Mouse (Mus musculus) gonadal fat pad, adult 2 months (tissue): ENCODE data around the gene Zbp1. TPM values are rescaled to one million over a fixed set of nuclear protein-coding genes. Genes with fewer than 3 reads are reported as not detected.

ENCODE experiments used
- DNase-seq: peaks from one replicate; pipeline ENCODE4 v3.0.0-alpha.2; 2012; ENCODE audit warnings: low read depth
- polyA plus RNA-seq: library from polyadenylated mRNA; depleted of rRNA; stranded (reverse); fragments of >200 nt; gene quantifications from 2 replicates; pipeline ENCODE4 v1.2.3, GENCODE M21; 2012

Zbp1 gene
- polyA plus RNA-seq, 1 experiment, result 3.3 TPM

DNA sequence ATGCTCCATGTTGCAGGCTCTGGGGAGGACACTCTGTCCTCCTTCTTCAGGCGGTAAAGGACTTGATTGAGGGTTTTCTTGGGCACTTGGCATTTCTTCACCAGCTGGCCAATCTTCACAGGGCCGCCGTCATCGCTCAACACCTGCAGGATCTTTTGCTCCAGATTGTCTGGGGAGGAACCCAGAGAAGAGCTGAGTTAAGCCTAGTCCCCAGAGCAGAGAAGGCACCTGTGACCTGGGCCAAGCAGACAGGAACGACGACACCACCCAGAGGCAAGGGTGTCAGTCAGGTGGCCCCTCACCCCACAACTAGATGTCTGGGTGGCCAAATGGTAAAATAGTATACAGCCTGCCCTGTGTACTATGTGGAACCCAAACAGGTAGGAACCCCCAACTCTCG, 1.9 kb downstream of the Zbp1 start:
- no peak for DNase-seq

DNA sequence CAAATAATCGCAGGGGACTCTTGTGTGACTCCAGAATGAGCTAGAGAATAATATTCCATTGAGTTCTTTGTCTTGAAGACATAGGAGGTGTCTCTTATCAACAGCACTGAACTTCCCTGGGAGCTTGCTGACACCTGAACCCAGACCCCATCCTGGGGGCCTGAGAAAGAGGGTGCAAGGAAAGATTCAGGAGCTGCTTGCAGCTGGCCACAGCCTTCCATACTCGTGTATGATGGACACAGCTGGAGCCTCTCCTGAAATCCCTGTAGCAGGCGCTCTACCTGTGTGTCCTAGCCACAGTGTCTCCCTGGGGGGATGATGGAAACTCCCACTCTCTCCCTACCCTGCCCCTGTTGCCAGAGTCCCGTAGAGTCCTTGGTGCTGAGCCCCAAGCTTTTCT, 6.5 kb downstream of the Zbp1 start:
- DNase-seq, result no peak

DNA sequence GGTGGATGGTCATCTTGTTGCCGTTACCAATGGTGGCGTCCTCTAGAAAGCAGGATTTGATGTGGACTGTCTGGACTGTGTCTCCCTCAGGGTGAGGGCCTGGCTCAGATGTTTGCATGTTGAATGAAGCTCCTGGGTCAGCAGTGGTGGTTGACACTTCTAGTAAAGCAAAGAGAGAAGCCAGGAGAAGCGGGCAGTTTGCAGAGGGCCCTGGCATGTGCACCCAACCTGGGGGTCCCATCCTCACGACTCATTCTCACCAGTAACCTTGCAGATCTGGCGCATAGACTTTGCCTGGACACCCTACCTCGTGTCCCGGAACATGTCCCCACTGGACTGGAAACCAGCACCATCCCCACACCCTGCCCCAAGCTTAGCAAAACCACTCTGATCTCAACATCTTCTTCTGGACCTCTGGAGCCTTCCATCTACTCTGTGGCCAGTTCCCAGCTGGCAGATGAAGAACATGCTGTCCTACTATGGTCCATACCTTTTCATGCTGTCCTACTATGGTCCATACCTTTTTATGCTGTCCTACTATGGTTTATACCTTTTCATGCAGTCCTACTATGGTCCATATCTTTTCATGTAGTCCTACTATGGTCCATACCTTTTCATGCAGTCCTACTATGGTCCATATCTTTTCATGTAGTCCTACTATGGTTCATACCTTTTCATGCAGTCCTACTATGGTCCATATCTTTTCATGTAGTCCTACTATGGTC, 9.5 kb downstream of the Zbp1 start:
- DNase-seq, result no peak

DNA sequence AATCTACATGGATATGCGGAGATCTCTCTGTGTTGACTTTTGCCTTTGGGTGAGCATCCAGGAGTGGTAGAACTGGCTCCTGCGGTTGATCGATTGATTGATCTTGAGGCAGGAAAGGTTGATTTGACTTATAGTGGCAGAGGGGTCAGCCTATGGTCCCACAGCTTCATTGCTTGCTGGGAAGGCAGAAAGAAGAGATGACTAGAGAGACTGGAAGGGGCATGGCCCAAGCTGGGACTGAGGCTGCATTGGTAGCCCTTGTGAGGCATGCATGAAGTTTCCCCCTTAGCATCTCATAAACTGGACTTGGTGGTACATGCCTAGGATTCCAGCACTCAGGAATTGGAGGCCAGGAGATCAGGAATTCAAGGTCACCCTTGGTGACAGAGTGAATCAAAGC, 11.7 kb downstream of the Zbp1 start:
- DNase-seq, result no peak

DNA sequence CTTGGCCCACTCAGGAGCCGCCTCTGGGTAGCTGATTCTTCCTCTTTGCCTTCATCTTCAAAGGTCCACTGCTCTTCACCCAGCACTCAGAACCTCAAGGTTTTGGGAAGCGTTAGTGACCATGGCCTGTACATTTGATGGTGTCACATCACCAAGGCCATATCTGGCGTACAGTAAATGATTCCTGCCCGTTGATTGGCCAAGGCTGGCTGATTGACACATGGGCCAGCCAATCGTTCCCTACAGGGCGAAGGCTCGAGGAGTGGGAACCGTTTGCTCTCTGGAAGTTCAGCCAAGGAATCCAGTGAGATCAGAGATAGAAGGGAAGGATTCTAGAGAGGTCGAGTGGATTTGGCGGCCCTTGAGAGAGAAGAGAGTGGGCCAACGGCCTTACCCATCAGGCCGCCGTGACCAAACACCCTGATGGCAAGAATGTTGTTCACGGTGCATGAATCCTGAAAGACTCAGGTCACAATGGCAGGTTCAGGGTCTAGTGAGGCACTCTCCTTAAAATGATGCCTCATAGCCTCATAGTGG, 13.1 kb downstream of the Zbp1 start:
- DNase-seq, result no peak

DNA sequence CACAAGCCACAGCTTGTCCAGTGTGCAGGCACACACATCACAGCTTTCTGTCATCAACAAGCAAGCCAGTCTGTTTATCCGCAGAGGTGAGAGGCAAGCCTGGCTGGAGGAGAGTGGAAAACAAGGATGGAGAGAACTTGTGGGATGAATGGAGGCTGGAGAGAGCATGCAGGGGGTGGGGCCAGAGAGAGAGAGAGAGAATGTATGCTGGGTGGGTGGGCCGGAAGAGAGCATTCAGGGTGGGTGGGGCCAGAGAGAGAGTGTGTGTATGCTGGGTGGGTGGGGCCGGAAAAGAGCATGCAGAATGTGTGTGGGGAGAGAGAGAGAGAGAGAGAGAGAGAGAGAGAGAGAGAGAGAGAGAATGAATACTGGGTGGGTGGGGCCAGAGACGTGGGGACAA, 14.1 kb downstream of the Zbp1 start:
- DNase-seq, result no peak

DNA sequence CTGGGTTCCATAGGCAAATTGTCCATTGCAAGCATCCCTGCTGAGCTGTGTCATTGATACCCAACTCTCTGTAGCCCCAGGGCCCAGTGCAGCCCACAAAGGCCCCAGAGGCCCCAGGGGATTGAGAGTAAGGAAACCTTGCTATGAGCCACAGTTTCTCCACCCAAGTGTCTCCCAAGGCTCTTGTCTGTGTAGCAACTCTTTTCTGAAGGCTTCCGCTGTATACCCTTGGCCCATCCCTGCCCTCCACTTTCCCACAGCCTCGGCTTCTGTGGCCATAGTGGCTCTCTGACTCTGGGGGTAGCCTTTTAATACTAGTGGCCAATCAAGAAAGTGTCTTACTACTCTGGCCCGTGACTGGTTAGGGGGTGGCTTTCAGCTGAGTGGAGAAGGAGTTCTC, 15.0 kb downstream of the Zbp1 start:
- DNase-seq, result no peak

DNA sequence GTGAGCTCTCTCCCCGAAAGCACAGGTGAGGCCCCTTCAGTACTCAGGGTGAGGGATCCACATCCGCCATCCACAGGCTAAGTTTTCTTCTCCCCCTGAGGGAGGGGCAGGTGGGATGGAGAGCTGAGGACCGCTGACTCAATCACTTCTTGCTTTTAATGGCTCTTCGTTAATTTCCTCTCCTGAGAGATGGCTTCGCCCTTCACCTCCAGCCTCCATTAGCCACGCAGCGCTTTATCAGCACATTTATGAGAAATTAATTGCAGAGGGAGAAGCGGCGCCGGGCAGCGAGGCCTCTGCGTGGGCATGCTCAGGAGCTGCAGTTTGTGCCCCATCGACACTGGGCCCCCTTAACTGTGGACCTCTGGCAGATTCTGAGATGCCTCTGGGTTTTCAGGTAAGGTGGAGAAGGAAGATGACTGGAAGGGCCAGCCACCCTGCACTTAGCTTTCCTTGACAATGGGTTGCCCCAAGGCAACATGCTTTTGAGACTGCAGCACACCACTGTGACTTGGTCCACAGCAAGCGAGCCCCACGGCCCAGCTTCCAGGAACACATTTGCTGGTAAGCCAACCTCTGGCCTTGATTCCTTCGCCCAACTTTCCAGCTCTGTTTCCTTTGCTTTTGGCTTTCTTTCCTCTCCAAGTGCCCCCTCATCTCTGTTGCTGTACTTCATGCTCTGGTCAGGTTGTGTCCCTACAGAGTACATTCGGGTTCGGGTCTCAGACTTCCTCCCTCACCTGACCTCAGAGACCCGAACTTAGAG, 15.6 kb downstream of the Zbp1 start:
- no peak for DNase-seq

DNA sequence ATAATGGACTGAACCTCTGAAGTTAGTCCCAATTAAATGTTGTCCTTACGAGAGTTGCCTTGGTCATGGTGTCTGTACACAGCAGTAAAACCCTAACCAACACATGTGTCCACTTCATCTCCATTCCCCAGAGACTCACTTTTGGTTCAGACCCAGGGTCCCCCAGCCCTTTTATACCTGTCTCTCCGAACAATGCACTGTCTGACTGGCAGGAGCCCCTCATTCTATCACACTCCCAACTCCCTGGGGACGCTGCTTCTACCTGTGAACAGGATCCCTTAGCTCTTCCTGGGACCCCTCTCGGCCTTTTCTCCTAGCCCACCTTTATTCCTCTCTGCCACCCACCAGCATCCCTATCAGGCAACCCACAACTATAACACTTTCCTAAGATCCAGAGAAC, 23.9 kb downstream of the Zbp1 start:
- no peak for DNase-seq

DNA sequence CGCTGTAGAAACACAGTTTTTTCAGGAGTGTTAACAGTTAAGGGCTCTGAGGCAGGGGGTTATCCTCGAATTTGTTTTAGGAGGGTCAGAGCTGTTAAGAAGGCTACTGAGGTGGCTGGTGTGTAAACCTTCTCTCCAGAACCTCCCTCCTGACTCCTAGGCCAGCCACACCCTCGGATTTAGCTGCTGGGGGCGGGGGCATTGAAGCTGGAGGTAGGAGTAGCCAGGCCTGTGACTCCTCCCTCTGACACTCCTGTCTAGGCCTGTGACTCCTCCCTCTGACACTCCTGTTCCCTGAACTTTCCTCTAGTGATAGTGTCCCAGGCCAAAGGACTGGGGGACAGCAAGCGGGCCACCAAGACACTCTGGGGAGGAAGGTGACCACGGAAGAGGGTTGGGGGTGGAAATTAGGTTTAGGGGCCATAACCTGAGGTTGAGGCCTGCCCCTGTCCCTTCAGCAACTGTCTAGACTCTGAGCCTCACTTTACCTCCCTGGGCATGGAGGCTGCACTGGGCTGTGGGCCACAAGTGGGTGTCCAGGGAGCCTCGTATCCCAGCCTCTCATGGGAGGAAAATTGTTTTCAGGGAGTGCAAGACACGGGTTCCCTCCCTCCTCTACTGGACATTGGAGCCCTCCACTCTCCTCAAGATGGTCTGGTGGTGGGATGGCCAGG, 31.4 kb downstream of the Zbp1 start:
- no peak for DNase-seq

DNA sequence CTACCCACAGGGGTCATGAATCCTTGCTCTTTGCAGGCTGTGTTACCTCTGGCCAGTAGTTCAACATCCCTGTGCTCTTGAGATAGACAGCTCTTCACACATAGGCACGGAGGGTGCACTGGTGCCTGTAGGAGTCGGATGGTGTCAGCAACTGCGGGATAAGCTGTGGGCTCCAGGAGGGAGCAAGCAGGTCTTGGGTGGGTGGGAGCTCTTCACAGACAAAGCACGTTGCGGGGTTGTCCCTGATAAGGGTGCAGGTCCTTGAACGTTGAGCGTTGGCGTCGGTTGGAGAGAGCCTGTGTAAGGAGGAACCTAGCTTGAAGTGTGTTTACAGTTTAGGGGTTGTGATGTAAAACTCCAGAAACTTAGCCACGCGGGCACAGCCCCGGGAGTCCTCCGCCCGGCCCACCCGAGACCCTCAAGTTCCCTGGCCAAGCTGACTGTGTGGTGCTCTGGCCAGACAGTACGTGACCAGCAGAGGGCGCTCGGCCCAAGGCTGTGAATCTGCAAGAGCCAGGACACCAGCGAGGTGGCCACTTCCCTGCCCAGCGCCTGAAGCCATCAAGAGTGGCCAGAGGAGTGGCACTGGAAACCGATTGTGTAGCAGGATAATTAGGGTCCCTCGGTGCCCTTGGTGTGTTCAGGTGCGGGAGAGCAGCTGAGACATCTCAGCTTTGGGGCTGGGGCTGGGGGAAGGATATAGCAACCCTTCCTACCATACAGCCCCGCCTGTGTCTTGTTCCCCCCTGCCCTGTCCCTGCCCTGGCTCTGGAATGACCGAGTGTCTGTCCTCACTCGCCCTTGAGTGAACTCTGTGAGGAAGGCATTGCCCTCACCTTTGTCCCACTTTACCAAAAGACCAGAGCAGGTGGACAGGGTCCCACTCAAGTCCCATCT, 32.4 kb downstream of the Zbp1 start:
- no peak for DNase-seq

DNA sequence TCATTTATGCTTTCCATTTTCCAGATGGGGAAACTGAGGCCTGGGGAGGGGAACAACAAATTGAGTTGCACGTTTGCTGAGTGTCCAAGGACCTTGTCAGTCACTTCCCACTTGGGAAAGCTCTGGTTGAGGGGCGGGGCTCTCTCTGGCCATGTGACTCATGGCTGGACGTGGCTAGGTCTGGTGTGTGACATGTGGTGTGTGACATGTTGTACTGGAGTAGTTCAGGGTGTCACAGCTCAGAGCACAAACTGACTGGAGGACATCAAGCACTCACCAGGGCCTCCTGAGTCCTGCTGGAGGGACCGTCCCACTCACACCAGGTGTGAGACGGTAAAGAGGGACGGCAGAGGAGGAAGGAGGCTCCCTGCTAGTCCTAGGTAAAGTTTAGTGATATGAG, 33.4 kb downstream of the Zbp1 start:
- DNase-seq, result no peak

DNA sequence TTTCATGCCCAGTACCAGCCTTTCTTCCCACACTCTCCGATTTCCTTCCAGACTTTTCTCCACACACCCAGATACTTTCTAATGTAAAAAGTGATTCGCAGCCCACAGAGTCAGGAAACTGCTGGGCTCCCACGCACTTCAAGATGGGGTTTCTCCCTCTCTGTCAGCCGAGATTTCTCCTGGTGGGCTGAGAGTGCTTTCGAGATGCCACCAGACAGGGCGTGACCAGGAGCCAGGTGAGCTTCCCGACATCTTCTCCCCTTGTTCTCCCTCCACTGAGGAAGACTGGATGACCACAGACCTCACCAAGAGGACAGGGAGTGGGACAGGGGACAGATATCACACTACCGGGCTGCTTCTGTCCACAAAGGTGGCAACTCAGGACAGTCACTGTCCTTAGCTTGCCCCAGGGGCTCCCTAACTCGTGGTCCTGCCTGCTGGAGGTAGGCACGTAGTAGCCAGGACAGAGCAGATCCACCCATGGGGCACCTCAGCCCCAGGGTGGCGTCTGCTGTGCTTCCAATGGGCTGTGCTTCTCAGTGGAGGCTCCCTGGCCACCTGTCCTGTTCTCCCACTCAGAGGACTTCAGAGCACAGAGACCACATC, 34.1 kb downstream of the Zbp1 start:
- no peak for DNase-seq

DNA sequence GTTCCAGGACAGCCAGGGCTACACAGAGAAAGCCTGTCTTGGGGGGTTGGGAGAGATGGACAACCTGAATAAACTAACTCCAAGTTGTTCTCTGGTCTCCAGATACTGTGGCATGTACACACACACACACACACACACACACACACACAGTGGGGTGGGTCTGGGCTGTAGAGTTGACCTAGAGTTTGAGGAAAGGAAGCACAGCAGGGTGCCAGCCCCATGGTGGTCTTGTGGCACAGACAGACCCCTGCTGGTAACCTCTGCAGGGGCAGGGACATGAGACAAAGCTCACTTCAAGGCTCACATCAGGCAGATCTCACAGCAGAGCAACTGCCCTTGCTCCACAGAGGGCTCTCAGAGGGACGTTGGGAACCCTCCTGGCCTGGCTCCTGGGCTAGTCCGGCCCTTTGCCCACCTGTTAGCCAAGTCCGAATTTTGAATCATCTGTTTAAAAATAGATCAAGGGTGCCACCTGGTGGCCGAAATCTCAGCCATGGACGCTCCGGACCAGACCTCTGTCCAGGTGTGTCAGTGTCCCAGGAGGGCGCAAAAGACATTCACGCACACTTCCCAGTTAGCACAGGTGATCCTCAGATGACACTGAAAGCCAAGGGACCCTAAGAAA, 34.8 kb downstream of the Zbp1 start:
- DNase-seq, result no peak

DNA sequence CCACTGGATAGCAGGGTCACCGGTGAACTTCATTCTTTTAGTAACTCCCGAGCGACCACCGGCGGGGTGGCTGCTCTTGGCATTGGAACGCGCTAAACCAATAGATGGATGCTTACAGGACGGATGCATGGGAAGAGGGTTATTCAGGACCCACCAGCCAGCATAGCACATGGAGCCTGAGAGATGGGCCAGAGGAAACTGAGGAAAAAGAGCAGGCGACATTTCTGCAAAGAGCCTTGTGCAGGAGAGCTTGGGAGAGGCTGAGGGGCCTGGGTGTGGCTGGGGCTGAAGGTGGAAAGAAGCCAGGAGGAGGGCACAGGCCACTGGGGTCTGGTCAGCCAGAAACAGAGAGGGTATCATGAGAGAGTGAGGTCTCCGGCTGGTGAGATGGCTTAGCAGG, 35.4 kb downstream of the Zbp1 start:
- DNase-seq, result no peak

DNA sequence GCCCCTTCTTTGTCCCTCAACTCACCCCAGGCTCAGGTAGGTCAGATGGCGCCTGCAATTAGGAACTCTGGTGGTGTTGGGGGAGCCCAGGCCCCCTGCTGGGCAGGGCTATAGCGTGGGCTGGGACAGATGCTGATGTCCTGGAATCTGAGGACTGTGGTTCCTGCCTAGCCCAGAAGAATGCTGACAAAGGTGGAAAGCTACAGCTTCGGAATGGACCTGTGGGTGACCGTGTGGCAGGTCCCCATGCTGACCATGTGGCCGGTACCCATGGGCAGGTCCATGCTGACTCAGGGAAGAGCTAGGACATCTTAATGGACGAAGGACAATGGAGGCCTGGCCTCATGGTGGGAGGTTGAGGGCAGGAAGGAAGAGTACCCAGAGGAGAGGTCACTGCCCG, 35.9 kb downstream of the Zbp1 start:
- DNase-seq, result no peak

DNA sequence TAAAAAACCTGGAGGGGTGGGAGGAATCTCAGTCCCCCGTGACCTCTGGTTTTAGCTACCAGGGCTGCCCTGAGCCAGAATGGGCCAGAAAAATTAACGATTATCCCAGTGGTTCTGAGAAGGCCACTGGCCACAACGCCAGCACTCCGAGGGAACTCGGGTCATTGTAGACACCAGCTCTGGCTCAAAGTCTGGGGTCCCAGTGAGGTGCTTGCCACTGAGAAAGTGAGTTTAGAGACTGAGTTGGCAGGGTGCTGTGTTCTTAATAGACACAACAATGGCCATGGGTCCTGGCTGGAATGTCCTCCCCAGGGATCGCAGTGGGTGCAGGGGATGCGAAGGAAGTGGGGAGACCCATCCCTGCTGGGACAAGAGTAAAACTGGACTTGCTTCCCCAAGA, 36.8 kb downstream of the Zbp1 start:
- no peak for DNase-seq

DNA sequence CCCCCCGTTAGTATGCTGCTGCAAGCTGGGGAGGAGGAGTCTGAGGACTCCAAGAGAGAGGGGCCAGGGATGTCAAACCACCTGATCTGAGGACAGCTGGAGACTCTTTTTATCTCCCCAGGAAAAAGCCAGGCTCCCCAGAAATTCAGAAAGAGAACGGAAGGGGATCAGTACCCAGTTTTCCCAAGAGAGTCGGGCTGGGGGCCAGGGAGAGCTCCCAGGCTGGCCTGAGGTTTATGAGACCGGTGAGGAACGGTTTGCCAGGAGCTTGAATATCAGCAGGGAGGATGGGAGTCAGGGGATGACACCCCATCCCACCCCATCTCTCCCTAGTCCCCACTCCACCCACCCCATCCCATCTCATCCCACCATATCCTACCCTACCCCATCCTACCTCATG, 37.2 kb downstream of the Zbp1 start:
- no peak for DNase-seq

DNA sequence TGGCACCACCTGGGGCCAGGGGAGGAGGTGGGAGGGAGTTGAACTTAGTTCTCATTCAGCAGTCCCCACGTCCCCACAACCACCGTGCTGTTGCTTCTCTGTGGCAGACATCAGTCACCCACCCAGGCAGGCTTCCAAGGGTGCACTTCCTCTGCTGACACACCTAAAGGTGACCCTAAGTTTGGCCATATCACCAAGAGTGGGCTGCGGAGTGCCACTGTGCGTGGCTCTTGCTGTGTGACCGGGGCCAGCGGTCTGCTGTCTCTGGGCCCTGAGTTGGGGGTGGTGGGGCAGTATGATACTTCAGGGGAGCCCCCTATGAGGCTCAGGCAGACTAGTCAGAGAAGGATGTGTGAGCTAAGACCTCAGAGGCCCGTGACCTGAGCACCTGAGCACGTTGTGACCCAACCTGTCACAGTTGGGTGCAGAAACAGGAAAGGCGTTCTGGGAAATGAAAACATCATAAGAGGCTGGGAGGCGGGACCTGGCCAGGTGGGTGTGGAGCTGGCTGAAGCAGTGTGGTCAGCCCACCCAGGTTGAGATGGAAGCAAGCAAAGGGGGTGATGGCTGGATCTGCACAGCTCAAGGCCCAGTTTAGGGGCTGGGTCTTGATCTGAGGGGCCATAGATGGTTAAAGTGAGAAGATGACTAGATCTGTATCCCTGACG, 37.9 kb downstream of the Zbp1 start:
- no peak for DNase-seq

DNA sequence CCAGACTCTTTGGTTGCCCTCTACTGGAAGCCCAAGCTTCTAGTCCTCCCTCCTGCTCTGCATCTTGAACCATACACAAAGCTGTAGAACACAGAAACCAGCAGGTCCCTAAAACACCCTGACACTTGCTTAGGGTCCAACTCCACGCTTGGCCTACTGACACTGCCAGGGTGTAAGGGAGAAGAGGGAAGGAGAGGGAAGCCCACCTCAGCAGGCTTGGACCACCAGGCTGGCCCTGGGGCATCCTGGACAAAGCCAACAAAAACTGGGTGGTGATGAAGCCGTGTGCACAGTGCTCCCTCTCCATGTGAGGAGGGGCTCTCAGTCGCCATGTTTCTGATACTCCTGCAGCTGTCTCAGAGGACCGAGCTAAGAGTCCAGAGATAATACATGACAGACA, 38.7 kb downstream of the Zbp1 start:
- no peak for DNase-seq
